Mouse (Mus musculus) bone marrow, adult 2 months (tissue): ENCODE data around the gene Sipa1l3. TPM values are rescaled to one million over a fixed set of nuclear protein-coding genes. Genes with fewer than 3 reads are reported as not detected.

Source experiments
- H3K27ac ChIP-seq: fragments of 200-500 bp; 2 replicates; pipeline ENCODE4 v1.5.1; 2012; ENCODE audit warnings: low read depth, mild to moderate bottlenecking, control low read depth, inconsistent platforms, low read length; ENCODE audit not compliant: control insufficient read depth, poor library complexity, insufficient read depth
- H3K4me1 ChIP-seq: fragments of 200-500 bp; 2 replicates; pipeline ENCODE4 v1.6.1; 2011; ENCODE audit warnings: low read length; ENCODE audit not compliant: control insufficient read depth, insufficient read depth
- H3K4me3 ChIP-seq: fragments of 200-500 bp; replicated peaks from 2 replicates; pipeline ENCODE3; 2011; ENCODE audit warnings: mild to moderate bottlenecking, low read depth, low read length, control low read depth; ENCODE audit not compliant: control insufficient read depth
- CTCF ChIP-seq: fragments of 200-500 bp; IDR thresholded peaks from 2 replicates; pipeline ENCODE4 v1.5.1; 2011; ENCODE audit warnings: low read length, control low read depth; ENCODE audit not compliant: control insufficient read depth, insufficient read depth
- POLR2A ChIP-seq: fragments of 200-500 bp; IDR thresholded peaks from 2 replicates; pipeline ENCODE4 v1.6.1; 2011; ENCODE audit warnings: low read depth, mild to moderate bottlenecking, control low read depth, low read length, borderline replicate concordance; ENCODE audit not compliant: control insufficient read depth
- WGBS: fragments of 180-500 bp; shearing (Covaris S2); methylation state at CpG from one replicate; pipeline ENCODE4 v1.1.7; 2018; 5-methylcytosine and 5-hydroxymethylcytosine counted together
- polyA plus RNA-seq: library from polyadenylated mRNA; stranded (reverse); fragments of >200 nt; gene quantifications from 2 replicates; pipeline ENCODE4 v1.2.4, GENCODE M21; 2011; ENCODE audit warnings: low replicate concordance; ENCODE audit not compliant: missing spikeins, insufficient read depth, insufficient read length

Gene Sipa1l3
- polyA plus RNA-seq, 1 experiment = 16.8 TPM

DNA sequence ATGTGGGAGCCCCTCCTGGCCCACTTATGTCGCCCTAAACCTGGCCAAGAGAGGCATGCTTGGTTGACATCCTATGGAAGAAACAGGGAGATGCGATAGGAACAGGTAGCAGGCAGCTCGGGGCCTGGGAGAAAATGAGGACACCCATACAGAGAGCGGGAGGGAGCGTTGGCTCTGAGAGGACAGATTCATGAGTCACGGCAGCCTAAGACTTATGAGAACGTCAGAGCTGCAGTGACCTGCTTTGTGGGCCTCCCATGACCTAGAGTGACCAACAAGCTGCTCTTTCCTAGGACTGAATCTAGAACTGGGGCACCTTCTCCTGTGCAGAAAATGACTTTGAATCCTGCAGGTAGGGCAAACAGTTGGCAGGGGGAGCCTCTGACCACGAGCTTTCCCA lies 92.4 kb downstream of the Sipa1l3 start:
- WGBS = 89% methylated on average over 8 of the region's 8 CpGs
- TF ChIP-seq POLR2A = no peak
- TF ChIP-seq CTCF = no peak
- H3K4me3 ChIP-seq = no peak overlapping the region
- no peak overlapping the region for H3K27ac ChIP-seq
- no peaks in the 10 kb centered on the region for H3K4me1 ChIP-seq

DNA sequence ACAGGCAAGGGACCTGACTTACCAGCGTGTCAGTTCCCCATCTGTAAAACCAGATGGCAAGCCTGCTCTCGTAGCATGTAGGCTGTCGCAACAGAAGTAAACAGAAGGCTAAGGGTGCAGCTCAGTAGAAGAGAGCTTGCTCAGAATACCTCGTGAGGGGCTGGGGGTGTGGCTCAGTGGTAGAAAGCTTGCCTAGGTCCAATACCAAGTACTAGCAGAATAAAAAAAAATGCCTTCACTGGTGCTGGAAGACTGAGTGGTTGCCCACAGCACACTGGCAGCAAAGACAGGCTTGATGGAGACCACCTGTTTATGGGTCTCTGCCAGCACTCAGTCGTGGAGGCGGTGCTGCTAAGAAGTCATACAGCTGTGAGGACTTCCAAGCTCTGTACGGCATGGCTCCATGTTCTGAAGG lies 93.0 kb downstream of the Sipa1l3 start:
- Histone ChIP-seq H3K4me3 (no peak overlapping the region), H3K4me1 (no peaks in the 10 kb centered on the region), H3K27ac (no peak overlapping the region)
- WGBS = 62% methylated on average over 7 of the region's 7 CpGs
- TF ChIP-seq CTCF = no peak
- no peak for TF ChIP-seq POLR2A

DNA sequence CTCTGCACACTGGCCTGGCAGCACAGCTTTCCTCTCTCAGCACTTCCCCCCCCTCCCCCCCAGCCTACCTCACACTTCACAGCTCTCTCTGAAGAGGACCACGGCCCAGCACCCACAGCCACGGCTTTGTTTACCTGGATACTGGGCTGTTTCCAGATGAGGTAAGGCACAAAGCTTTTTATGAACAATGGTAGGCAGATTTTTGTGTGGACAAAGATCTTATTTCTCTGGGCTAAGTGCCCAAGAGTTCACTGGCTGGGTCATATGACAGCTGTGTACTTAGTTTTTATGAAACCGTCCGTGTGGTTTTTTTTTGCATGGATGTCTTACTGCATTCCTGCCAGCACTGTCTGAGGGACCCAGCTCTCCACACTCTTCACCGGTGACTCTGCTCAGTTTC lies 93.8 kb downstream of the Sipa1l3 start:
- Histone ChIP-seq H3K4me1 (no peaks in the 10 kb centered on the region), H3K27ac (no peak overlapping the region), H3K4me3 (no peak overlapping the region)
- no peak for TF ChIP-seq POLR2A
- no peak for TF ChIP-seq CTCF
- 81% methylated on average over 5 of the region's 5 CpGs for WGBS

- Histone ChIP-seq H3K4me1 (no peaks in the 10 kb centered on the region), H3K4me3 (no peak overlapping the region), H3K27ac (no peak overlapping the region)
- TF ChIP-seq CTCF (no peak), POLR2A (no peak)
- WGBS = 62% methylated on average over 3 of the region's 3 CpGs
Measured at GRCm38 (mm10) chr7:29421909-29422244, 96.6 kb downstream of the Sipa1l3 start.

DNA sequence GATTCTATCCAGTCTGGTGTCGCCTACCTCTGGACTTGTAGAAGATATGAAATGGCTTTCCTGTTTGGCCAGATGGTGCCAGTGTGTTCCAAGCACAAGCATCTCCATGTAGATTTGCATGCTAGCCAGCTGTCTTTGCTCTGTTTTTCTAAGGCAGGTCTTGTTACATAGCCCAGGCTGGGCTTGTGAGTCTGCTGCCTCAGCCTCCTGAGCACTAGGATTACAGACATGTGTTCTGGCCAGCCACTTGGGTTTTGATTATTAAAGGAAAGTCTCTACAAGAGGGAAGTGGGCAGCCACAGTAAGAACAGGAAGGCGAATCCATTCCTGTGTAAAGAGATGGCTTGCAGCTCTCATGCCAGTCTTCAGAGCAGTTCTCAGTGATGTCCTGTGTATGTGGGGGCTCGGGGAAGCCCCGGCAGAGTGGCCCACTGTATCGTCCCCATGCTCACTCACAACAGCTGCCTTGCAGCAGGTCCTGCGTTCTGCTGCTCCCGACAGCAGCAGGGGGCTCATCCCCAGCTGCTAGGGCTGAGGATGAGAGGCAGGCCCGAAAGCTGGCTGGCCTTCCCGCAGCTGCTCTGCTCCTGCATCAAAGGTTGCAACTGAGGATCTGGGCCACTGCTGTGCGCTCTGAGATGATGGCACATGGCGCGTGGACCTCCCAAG lies 97.1 kb downstream of the Sipa1l3 start:
- Histone ChIP-seq H3K27ac (no peak overlapping the region), H3K4me3 (no peak overlapping the region), H3K4me1 (no peaks in the 10 kb centered on the region)
- WGBS = 50% methylated on average over 12 of the region's 12 CpGs
- TF ChIP-seq POLR2A = no peak

GRCm38 (mm10) chr7:29419836-29420235 lies 98.6 kb downstream of the Sipa1l3 start:
- WGBS = 80% methylated on average over 4 of the region's 4 CpGs
- no peak overlapping the region for H3K4me3 ChIP-seq
- H3K27ac ChIP-seq = no peak overlapping the region
- TF ChIP-seq CTCF (no peak), POLR2A (no peak)
- H3K4me1 ChIP-seq = no peaks in the 10 kb centered on the region

- Histone ChIP-seq H3K4me3 (no peak overlapping the region), H3K27ac (no peak overlapping the region), H3K4me1 (no peaks in the 10 kb centered on the region)
- 87% methylated on average over 6 of the region's 6 CpGs for WGBS
- TF ChIP-seq CTCF = no peak
Measured at GRCm38 (mm10) chr7:29418231-29418630, 100.2 kb downstream of the Sipa1l3 start.

GRCm38 (mm10) chr7:29417332-29418069 lies 100.9 kb downstream of the Sipa1l3 start:
- Histone ChIP-seq H3K4me1 (no peaks in the 10 kb centered on the region), H3K4me3 (no peak overlapping the region), H3K27ac (no peak overlapping the region)
- TF ChIP-seq CTCF (no peak), POLR2A (no peak)
- 83% methylated on average over 8 of the region's 8 CpGs for WGBS

DNA sequence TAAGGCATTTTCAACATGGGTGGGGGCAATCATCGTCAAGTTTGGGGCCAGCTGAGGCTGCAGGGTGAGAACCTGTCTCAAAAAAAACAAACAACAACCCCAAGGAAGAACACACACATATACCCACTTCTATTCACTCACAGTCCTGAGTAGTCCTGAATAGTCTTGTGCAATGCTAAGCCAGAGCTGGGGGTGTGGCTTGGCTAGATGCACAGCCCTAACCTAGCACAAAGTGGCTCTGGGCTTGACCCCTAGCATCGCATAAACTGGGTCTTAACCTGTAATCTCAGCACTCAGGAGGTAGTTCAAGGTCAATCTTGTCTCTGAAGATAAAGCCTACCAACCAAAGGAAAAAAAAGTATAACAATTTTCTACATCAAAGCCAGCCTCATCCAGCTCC lies 101.5 kb downstream of the Sipa1l3 start:
- no peak overlapping the region for H3K27ac ChIP-seq
- H3K4me3 ChIP-seq = no peak overlapping the region
- H3K4me1 ChIP-seq = no peaks in the 10 kb centered on the region
- no peak for TF ChIP-seq CTCF
- no peak for TF ChIP-seq POLR2A
- WGBS = 86% methylated on average over 2 of the region's 2 CpGs
